Mouse (Mus musculus) liver, postnatal 0 days (tissue): Measurements from ENCODE around the gene Wsb1.

Experiments used
- CTCF ChIP-seq: sonication (generic); IDR thresholded peaks from 2 replicates; pipeline ENCODE4 v1.5.1; 2016; ENCODE audit warnings: antibody characterized with exemption, low read depth
- EP300 ChIP-seq: IDR thresholded peaks from 2 replicates; pipeline ENCODE4 v1.6.1; 2016; ENCODE audit warnings: antibody characterized with exemption, low read depth, mild to moderate bottlenecking

DNA sequence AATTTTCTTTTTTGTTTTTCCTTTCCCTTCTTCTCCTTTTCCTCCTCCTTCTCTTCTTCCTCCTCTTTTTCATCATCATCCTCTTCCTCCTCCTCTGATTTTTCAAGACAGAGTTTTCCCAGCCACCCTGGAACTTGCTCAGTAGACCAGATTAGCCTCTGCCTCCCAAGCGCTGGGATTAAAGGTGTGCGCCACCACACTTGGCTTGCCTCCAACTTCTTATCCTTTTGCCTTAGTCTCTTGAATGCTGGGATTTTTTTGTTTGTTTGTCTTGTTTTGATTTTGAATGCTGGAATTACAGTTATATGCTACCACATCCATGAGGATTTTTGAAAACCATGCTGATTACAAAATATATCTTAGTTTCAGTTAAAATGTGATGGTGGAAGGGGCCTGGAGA is 26.4 kb downstream of the Wsb1 start:
- TF ChIP-seq CTCF (no peak), EP300 (no peak)
